Mouse (Mus musculus) layer of hippocampus, adult 6 months (tissue): ENCODE data around the gene Olfr605. TPM values are rescaled to one million over a fixed set of nuclear protein-coding genes. Genes with fewer than 3 reads are reported as not detected.

ENCODE experiments used
- long read RNA-seq, 2 experiments: library from polyadenylated mRNA; unstranded; transcript quantifications; one replicate each; pipeline ENCODE4 v2.0.0; 2019 to 2020
- microRNA-seq: library from miRNA; unstranded; fragments of <30 nt; microRNA quantifications from one replicate; pipeline ENCODE4 v1.2.0, GENCODE M21; 2020
- polyA plus RNA-seq: library from polyadenylated mRNA; unstranded; fragments of <200 nt; fragmentation: Nextera tagmentation; gene quantifications from 2 replicates; pipeline ENCODE4 v1.2.3, GENCODE M21; 2021

Olfr605 gene
- polyA plus RNA-seq: not detected in 2 replicates
- long read RNA-seq, experiment 1: 0 reads
- long read RNA-seq, experiment 2: 0 reads

DNA sequence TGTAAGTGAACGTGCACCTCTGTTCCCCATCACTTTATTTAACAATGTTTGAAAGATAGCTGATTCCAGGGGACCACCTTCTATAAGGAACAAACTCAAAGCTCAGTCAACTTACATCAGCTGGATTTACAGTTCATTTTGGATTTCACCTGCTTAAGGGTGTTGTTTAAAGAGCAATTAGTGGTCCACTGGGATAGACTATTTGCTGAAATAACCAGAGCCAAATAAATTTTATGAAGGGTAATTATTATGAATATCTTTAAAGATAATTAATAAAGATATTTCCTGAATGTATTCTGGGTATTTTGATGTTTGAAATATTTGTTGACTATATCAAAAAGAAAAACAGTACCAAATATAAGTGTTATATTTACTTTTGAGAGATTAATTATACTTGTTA lies at the start of gene Olfr605:
Gene Olfr605 (minus strand): TSS at position 101 of the 400 bp plus-strand sequence.

DNA sequence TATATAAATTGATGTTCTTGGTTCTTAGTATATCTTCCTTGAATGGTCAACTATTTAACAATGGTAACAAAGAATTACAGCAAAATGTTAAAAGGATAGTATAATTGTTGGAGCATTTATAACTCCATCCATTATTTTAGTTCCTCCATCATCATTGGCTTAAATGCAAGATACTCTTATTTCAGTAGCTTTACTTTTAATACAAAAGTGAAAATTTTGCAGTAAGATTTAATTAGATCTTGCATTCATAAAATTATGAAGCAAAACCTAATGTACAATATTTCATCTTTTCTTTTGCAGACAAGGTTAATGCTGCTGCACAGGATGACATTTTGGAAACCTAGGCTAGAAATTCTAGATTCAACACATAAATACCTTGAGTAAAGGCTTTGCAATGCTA lies 24.3 kb upstream of the Olfr605 start, which contains the start of gene Olfr608:
Gene Olfr608 (plus strand): TSS at position 301 of the 400 bp plus-strand sequence.

DNA sequence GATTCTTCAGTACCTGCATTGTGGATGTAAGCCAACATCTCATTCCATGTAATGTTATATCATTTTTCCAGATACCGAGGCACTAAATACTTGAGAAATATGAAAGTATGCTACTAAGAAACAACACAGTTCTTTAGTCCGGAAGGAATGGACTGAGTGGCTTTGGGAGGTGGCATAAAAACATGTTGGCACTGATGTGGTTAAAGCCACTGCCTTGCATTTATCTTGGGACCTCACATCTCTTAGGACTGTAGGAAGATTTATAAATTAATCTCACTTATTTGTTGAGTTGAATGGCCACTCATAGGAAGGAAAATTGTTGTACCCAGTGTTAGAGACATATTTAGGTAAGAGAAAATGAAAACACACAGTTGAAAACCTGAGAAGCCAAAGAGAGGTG lies 3.5 kb upstream of the Olfr605 start, which contains the start of gene Olfr606:
Gene Olfr606 (plus strand): TSS at position 301 of the 400 bp plus-strand sequence.

DNA sequence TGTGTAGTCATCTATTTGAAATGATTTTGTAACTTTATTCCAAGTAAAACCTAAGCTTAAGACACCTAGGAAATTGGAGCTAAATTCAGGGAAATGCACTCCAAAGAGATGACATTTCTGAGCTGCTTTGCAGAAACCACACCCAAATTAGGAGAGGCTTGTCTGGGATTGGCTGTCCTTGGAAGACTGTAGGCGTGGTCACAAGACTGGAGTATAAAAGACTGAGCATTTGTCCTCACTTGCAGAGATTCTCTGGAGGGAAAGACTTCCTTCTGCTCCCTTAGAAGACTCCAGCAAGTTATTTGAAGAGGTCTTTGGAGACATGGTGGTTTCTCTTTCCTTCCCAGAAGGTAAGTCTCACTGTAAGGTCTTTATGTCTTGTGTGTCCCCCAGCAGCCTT lies 30.5 kb downstream of the Olfr605 start, which contains the start of gene Usp17lc:
Gene Usp17lc (plus strand): TSS at position 301 of the 400 bp plus-strand sequence.

Small RNA genes within 50 kb of the gene (microRNA-seq; reads per million reads assigned to microRNA genes)
- gene Gm25774: not detected

Other genes starting within 250 kb of the Olfr605 start
- not detected in 2 replicates for gene Olfr593, start 233.6 kb downstream of the Olfr605 start, polyA plus RNA-seq
- not detected in 2 replicates for gene Olfr594, start 228.4 kb downstream of the Olfr605 start, polyA plus RNA-seq
- not detected in 2 replicates for gene Usp17ld, start 192.9 kb downstream of the Olfr605 start, polyA plus RNA-seq
- not detected in 2 replicates for gene Olfr596, start 139.8 kb downstream of the Olfr605 start, polyA plus RNA-seq
- gene Olfr597, start 129.1 kb downstream of the Olfr605 start, polyA plus RNA-seq: not detected in 2 replicates
- not detected in 2 replicates for gene Olfr598, start 121.9 kb downstream of the Olfr605 start, polyA plus RNA-seq
- gene Olfr599, start 109.5 kb downstream of the Olfr605 start, polyA plus RNA-seq: not detected in 2 replicates
- not detected in 2 replicates for gene Olfr600, start 95.8 kb downstream of the Olfr605 start, polyA plus RNA-seq
- not detected in 2 replicates for gene Olfr601, start 82.8 kb downstream of the Olfr605 start, polyA plus RNA-seq
- not detected in 2 replicates for gene Olfr603, start 59.3 kb downstream of the Olfr605 start, polyA plus RNA-seq
- not detected in 2 replicates for gene Usp17lc, start 30.4 kb downstream of the Olfr605 start, polyA plus RNA-seq
- gene Olfr606, start 3.6 kb upstream of the Olfr605 start, polyA plus RNA-seq: not detected in 2 replicates
- gene Olfr607, start 18.7 kb upstream of the Olfr605 start, polyA plus RNA-seq: not detected in 2 replicates
- not detected in 2 replicates for gene Olfr608, start 24.4 kb upstream of the Olfr605 start, polyA plus RNA-seq
- not detected in 2 replicates for gene Olfr609, start 52.6 kb upstream of the Olfr605 start, polyA plus RNA-seq
- not detected in 2 replicates for gene Olfr610, start 66.7 kb upstream of the Olfr605 start, polyA plus RNA-seq
- not detected in 2 replicates for gene Olfr611, start 75.4 kb upstream of the Olfr605 start, polyA plus RNA-seq
- not detected in 2 replicates for gene Olfr612, start 97.3 kb upstream of the Olfr605 start, polyA plus RNA-seq
- gene Olfr613, start 102.6 kb upstream of the Olfr605 start, polyA plus RNA-seq: not detected in 2 replicates
- not detected in 2 replicates for gene Olfr615, start 110.6 kb upstream of the Olfr605 start, polyA plus RNA-seq
- gene Olfr616, start 123.7 kb upstream of the Olfr605 start, polyA plus RNA-seq: not detected in 2 replicates
- not detected in 2 replicates for gene Olfr617, start 127.6 kb upstream of the Olfr605 start, polyA plus RNA-seq
- gene Olfr618, start 144.7 kb upstream of the Olfr605 start, polyA plus RNA-seq: not detected in 2 replicates
- not detected in 2 replicates for gene Olfr619, start 155.1 kb upstream of the Olfr605 start, polyA plus RNA-seq
- not detected in 2 replicates for gene Olfr620, start 167.1 kb upstream of the Olfr605 start, polyA plus RNA-seq
- gene Olfr622, start 197.3 kb upstream of the Olfr605 start, polyA plus RNA-seq: not detected in 2 replicates
- gene Olfr623, start 218.3 kb upstream of the Olfr605 start, polyA plus RNA-seq: not detected in 2 replicates
- gene Olfr624, start 225.8 kb upstream of the Olfr605 start, polyA plus RNA-seq: not detected in 2 replicates
- gene Olfr625-ps1, start 237.3 kb upstream of the Olfr605 start, polyA plus RNA-seq: not detected in 2 replicates